ENCODE assay signal across 9 mouse cellular contexts in the genomic region with DNA sequence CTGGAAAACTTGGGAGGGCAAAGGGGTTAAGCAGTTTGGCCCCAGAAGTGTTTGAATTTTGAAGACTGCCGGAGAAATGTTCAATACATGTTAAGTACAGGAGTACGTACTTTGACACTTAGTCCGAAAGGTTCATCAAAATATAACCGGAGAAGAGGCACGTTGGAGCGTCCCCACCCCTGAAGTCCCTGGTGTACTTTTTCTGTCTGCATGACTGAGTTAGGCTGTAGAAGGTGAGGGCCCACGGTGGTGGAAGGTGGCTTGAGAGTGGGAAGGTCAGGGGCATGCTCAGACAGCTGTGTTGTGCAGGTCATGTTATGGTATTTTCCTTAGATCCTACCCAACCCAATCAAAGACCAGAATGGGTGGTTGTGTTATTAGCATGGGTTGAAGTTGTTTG. TPM values are rescaled to one million over a fixed set of nuclear protein-coding genes. Genes with fewer than 3 reads are reported as not detected.
A peak's percentile ranks its signal among the peaks of the same experiment; 100 is the strongest.
DNase-seq lines count a peak whose midpoint lies in the region; ATAC-seq and TF ChIP-seq lines count a peak whose summit lies in the region.
"Had no signal": no experiment of that assay in that cellular context is flagged by ENCODE, and none has a peak within 500 bp of the region (broad histone marks: within the 10 kb centered on the region; RNA-seq: fewer than 3 reads in every experiment).

No protein-coding gene starts in this region.

- no peak for TF ChIP-seq CTCF in lung, embryonic 14.5 days (IDR thresholded peaks at IDR 0.05; ENCODE audit: low read depth)
- TF ChIP-seq CTCF in lung, adult 2 months (IDR thresholded peaks at IDR 0.05; ENCODE audit: insufficient read depth, low read length) = no peak

- no peak for TF ChIP-seq POLR2A in lung, adult 2 months (IDR thresholded peaks at IDR 0.05; ENCODE audit: borderline replicate concordance, extremely low read depth, low read depth, low read length)

- H3K4me2 ChIP-seq in forebrain, embryonic 13.5 days = peak overlapping the region; percentile 72; the same call in 1 of the 2 replicates
- H3K4me2 ChIP-seq in forebrain, embryonic 14.5 days (ENCODE audit: low read length) = no peak overlapping the region; the same call in 1 of the 2 replicates
- peak overlapping the region; percentile 79 for H3K4me2 ChIP-seq in lung, embryonic 14.5 days
- peak overlapping the region; percentile 72 for H3K4me2 ChIP-seq in stomach, embryonic 15.5 days
- H3K4me2 ChIP-seq in midbrain, embryonic 13.5 days (replicated peaks) = no peak overlapping the region

- no peak overlapping the region for H3K27ac ChIP-seq in forebrain, embryonic 13.5 days
- no peak overlapping the region for H3K27ac ChIP-seq in forebrain, embryonic 14.5 days (ENCODE audit: low read depth, low read length)
- H3K27ac ChIP-seq in lung, embryonic 14.5 days (ENCODE audit: low read depth) = peak overlapping the region; percentile 100
- H3K27ac ChIP-seq in stomach, embryonic 15.5 days = peak overlapping the region; percentile 99
- H3K27ac ChIP-seq in midbrain, embryonic 13.5 days = no peak overlapping the region

- no peaks in the 10 kb centered on the region for H3K36me3 ChIP-seq in forebrain, embryonic 13.5 days (ENCODE audit: poor library complexity, severe bottlenecking)
- no peaks in the 10 kb centered on the region for H3K36me3 ChIP-seq in forebrain, embryonic 14.5 days (ENCODE audit: control insufficient read depth, insufficient read depth, low read length)
- H3K36me3 ChIP-seq in lung, embryonic 14.5 days (ENCODE audit: insufficient read depth) = no peaks in the 10 kb centered on the region
- H3K36me3 ChIP-seq in stomach, embryonic 15.5 days = no peaks in the 10 kb centered on the region
- H3K36me3 ChIP-seq in midbrain, embryonic 13.5 days = no peaks in the 10 kb centered on the region
- H3K36me3 ChIP-seq: hindbrain, embryonic 12.5 days had no signal

- no peaks in the 10 kb centered on the region for H3K27me3 ChIP-seq in forebrain, embryonic 13.5 days
- H3K27me3 ChIP-seq in forebrain, embryonic 14.5 days (replicated peaks; ENCODE audit: control insufficient read depth, insufficient read depth, low read length) = no peaks in the 10 kb centered on the region
- H3K27me3 ChIP-seq in lung, embryonic 14.5 days (ENCODE audit: insufficient read depth, low read length) = no peaks in the 10 kb centered on the region
- no peaks in the 10 kb centered on the region for H3K27me3 ChIP-seq in stomach, embryonic 15.5 days (replicated peaks)
- 0 out of 2 replicates have a peak, but pooled peaks cover 3% of the 10 kb centered on the region for H3K27me3 ChIP-seq in midbrain, embryonic 13.5 days
- H3K27me3 ChIP-seq: hindbrain, embryonic 12.5 days had no signal

- no peak overlapping the region for H3K4me3 ChIP-seq in forebrain, embryonic 13.5 days
- H3K4me3 ChIP-seq in forebrain, embryonic 14.5 days (ENCODE audit: low read depth, low read length) = no peak overlapping the region
- H3K4me3 ChIP-seq in lung, embryonic 14.5 days (ENCODE audit: low read depth, low read length) = no peak overlapping the region
- H3K4me3 ChIP-seq in lung, adult 2 months (replicated peaks; ENCODE audit: extremely low read depth, low read depth, low read length) = no peak overlapping the region
- H3K4me3 ChIP-seq in stomach, embryonic 15.5 days (replicated peaks) = no peak overlapping the region
- no peak overlapping the region for H3K4me3 ChIP-seq in midbrain, embryonic 13.5 days (replicated peaks)

- H3K9ac ChIP-seq in forebrain, embryonic 13.5 days = no peak overlapping the region
- no peak overlapping the region for H3K9ac ChIP-seq in forebrain, embryonic 14.5 days (ENCODE audit: low read length)
- no peak overlapping the region; the same call in 1 of the 2 replicates for H3K9ac ChIP-seq in lung, embryonic 14.5 days
- H3K9ac ChIP-seq in stomach, embryonic 15.5 days = no peak overlapping the region
- H3K9ac ChIP-seq in midbrain, embryonic 13.5 days (replicated peaks) = no peak overlapping the region

- H3K9me3 ChIP-seq in forebrain, embryonic 13.5 days (replicated peaks) = no peaks in the 10 kb centered on the region
- no peaks in the 10 kb centered on the region for H3K9me3 ChIP-seq in forebrain, embryonic 14.5 days (replicated peaks; ENCODE audit: control insufficient read depth, low read length)
- no peaks in the 10 kb centered on the region for H3K9me3 ChIP-seq in lung, embryonic 14.5 days (ENCODE audit: low read depth, low read length)
- H3K9me3 ChIP-seq in stomach, embryonic 15.5 days = no peaks in the 10 kb centered on the region
- H3K9me3 ChIP-seq in midbrain, embryonic 13.5 days = no peaks in the 10 kb centered on the region; the same call in 1 of the 2 replicates
- H3K9me3 ChIP-seq: hindbrain, embryonic 12.5 days had no signal

- DNase-seq in forebrain, embryonic 14.5 days (ENCODE audit: low spot score) = no peak
- DNase-seq in lung, embryonic 14.5 days = no peak
- DNase-seq in lung, adult 2 months = no peak
- peak; percentile 28 for DNase-seq in kidney, postnatal 14 days
- no peak for DNase-seq in urinary bladder, adult 18-20 months (ENCODE audit: low spot score in 2 of 2)

- no peak for ATAC-seq in forebrain, embryonic 13.5 days
- ATAC-seq in forebrain, embryonic 14.5 days = no peak
- no peak for ATAC-seq in lung, embryonic 14.5 days (ENCODE audit: insufficient read depth)
- ATAC-seq in stomach, embryonic 15.5 days (ENCODE audit: insufficient read depth, low FRiP score, low read depth) = no peak
- no peak for ATAC-seq in midbrain, embryonic 13.5 days

- WGBS in forebrain, embryonic 13.5 days = 94% methylated on average over 7 of the region's 7 CpGs
- WGBS in forebrain, embryonic 14.5 days = 92% methylated on average over 7 of the region's 7 CpGs
- whole genome bisulfite sequencing in lung, embryonic 14.5 days = 75% methylated on average over 7 of the region's 7 CpGs
- WGBS in lung, adult 2 months = 81% methylated on average over 7 of the region's 7 CpGs
- 85% methylated on average over 7 of the region's 7 CpGs for WGBS in stomach, embryonic 15.5 days
- WGBS in midbrain, embryonic 13.5 days = 94% methylated on average over 7 of the region's 7 CpGs

- peaks cover 21% of the 10 kb centered on the region for H3K4me1 ChIP-seq in forebrain, embryonic 13.5 days
- peaks cover 11% of the 10 kb centered on the region; the same call in 1 of the 2 replicates for H3K4me1 ChIP-seq in forebrain, embryonic 14.5 days (ENCODE audit: control insufficient read depth, insufficient read depth, low read length)
- H3K4me1 ChIP-seq in lung, embryonic 14.5 days (ENCODE audit: insufficient read depth) = peaks cover 16% of the 10 kb centered on the region
- H3K4me1 ChIP-seq in lung, adult 2 months (ENCODE audit: control insufficient read depth, insufficient read depth, low read length) = peaks cover 4% of the 10 kb centered on the region
- H3K4me1 ChIP-seq in stomach, embryonic 15.5 days = peaks cover 16% of the 10 kb centered on the region
- H3K4me1 ChIP-seq in midbrain, embryonic 13.5 days (replicated peaks) = peaks cover 12% of the 10 kb centered on the region

RNA-seq across cellular contexts. Expression of a gene that starts 1.4 kb away (rescaled TPM):
- 9.4 and 10.8 TPM in 2 replicates for polyA plus RNA-seq in forebrain, embryonic 13.5 days (2015; fragmentation: Nextera tagmentation; extraction: Ambion mirVana)
- polyA plus RNA-seq in forebrain, embryonic 14.5 days (2014; fragmentation: Nextera tagmentation; extraction: Ambion mirVana) = 4.8 and 6.7 TPM in 2 replicates
- polyA plus RNA-seq in lung, embryonic 14.5 days (2014; fragmentation: Nextera tagmentation; extraction: Ambion mirVana) = 72.4 and 79.9 TPM in 2 replicates
- polyA plus RNA-seq in lung, adult 2 months (2012; rRNA removed) = 17.6 and 18.7 TPM in 2 replicates
- 69.5 and 73.3 TPM in 2 replicates for polyA plus RNA-seq in stomach, embryonic 15.5 days (2015; fragmentation: Nextera tagmentation; extraction: Ambion mirVana)
- 9.0 and 10.2 TPM in 2 replicates for polyA plus RNA-seq in midbrain, embryonic 13.5 days (2015; fragmentation: Nextera tagmentation; extraction: Ambion mirVana)

Comparison
In these comparisons a context has a peak if more than half of its experiments do, and no peak if none do; other contexts are left out.
1. H3K4me2 ChIP-seq: peak in forebrain, embryonic 13.5 days (single experiment), lung, embryonic 14.5 days (single experiment) and stomach, embryonic 15.5 days (single experiment); none in forebrain, embryonic 14.5 days (single experiment) and midbrain, embryonic 13.5 days (single experiment).
2. H3K27ac ChIP-seq: peak in lung, embryonic 14.5 days (single experiment) and stomach, embryonic 15.5 days (single experiment); none in forebrain, embryonic 13.5 days (single experiment), forebrain, embryonic 14.5 days (single experiment) and midbrain, embryonic 13.5 days (single experiment).